Mouse (Mus musculus): ENCODE data around the gene Smim24. TPM values are rescaled to one million over a fixed set of nuclear protein-coding genes. Genes with fewer than 3 reads are reported as not detected.

The Smim24 gene
- polyA plus RNA-seq, 1 experiment from 2014 or later, result 1.2 TPM

DNA sequence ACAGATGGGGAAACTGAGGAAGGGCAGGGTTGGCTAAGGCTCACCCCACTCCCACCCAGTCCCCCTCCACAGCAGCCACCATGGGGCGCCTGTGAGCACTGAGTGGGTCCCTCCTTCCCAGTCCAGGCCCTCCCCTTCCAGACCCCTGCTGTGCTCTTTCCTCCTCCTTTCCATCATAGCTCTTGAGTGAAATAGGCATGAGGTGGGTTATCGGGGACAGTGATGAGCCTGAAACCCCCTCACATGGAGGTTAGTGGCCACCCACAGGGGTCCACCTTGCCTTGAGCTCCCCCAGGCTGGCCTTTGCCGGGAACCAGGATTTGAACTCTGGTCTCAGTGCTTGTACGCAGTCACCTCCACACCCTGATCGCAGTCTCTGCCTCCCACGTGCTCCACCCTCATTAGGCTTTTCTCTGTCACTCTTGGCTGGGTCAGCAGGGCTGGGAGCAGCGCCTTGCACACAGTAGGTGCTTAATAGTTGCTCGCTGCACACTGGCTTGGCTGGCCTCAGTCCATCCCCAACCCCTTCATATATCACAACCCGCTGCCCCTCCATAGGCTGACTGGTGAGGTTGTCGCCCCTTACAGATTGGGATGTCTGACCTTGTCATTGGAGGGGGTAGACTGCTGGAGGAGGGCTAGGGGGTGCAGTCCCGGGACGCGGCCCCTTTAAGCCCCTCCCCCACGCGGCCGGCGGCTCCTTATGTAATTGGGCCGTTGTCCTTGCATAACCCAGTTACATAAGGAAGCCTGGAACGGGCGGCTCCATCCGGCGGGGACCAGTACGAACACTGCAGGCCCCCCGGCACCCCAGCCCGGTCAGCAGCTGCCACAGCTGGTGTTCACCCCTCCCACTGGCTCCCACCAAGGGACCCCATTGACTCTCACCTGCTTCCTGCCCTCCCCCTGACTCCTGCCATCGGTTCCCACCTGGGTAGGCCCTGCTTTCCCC is 20.7 kb downstream of the Smim24 start:
- peaks cover 1% of the 10 kb centered on the region; the same call in 1 of the 2 replicates for H3K27me3 ChIP-seq (ENCODE audit: control insufficient read depth, insufficient read depth, low read length)
- H3K4me2 ChIP-seq (ENCODE audit: low read length), result peak overlapping the region; percentile 24; the same call in 1 of the 2 replicates
- no peak overlapping the region for H3K27ac ChIP-seq (replicated peaks; ENCODE audit: low read depth, low read length)
- H3K4me3 ChIP-seq (replicated peaks; ENCODE audit: low read depth, low read length), result no peak overlapping the region
- DNase-seq, result peak; percentile 63
- 31% methylated on average over 26 of the region's 26 CpGs for WGBS
- 0 out of 2 replicates have a peak overlapping the region, but pooled peaks have one; percentile 16 for H3K9ac ChIP-seq (replicated peaks; ENCODE audit: low read length)
- H3K4me1 ChIP-seq (ENCODE audit: control insufficient read depth, insufficient read depth, low read length), result peaks cover 23% of the 10 kb centered on the region
- H3K9me3 ChIP-seq (ENCODE audit: control insufficient read depth, low read length), result no peaks in the 10 kb centered on the region
- ATAC-seq (ENCODE audit: low FRiP score, low TSS enrichment), result no peak; the same call in 1 of the 2 replicates
- no peaks in the 10 kb centered on the region for H3K36me3 ChIP-seq (ENCODE audit: control insufficient read depth, insufficient read depth, low read length)

DNA sequence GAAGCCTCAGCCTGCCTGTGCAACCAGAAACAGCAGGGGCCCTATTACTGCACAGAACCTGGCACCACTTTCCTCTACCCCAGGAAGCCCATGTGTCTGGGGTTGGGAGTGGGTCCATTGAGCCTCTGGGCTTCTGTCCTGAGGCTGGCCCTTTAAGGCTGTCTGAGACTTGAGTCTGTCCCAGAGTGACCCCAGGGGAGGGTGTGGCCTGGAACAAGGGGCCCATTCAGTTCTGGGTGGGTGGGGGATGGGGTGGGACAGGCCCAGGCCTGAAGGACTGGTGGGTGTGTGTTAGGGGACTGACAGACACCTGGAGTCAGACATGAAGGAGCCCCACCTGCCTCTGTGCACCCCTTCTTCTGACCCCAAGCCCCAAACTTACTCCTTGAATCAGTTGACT is 21.8 kb downstream of the Smim24 start:
- Histone ChIP-seq H3K4me3 (replicated peaks; ENCODE audit: low read depth, low read length) (no peak overlapping the region), H3K36me3 (ENCODE audit: control insufficient read depth, insufficient read depth, low read length) (0 out of 2 replicates have a peak, but pooled peaks cover under 1% of the 10 kb centered on the region), H3K27ac (replicated peaks; ENCODE audit: low read depth, low read length) (no peak overlapping the region), H3K4me2 (ENCODE audit: low read length) (no peak overlapping the region), H3K9ac (replicated peaks; ENCODE audit: low read length) (no peak overlapping the region), H3K9me3 (ENCODE audit: control insufficient read depth, low read length) (no peaks in the 10 kb centered on the region), H3K27me3 (ENCODE audit: control insufficient read depth, insufficient read depth, low read length) (no peaks in the 10 kb centered on the region), H3K4me1 (ENCODE audit: control insufficient read depth, insufficient read depth, low read length) (peaks cover 28% of the 10 kb centered on the region)
- ATAC-seq (ENCODE audit: low FRiP score, low TSS enrichment) (no peak), DNase-seq (no peak)

DNA sequence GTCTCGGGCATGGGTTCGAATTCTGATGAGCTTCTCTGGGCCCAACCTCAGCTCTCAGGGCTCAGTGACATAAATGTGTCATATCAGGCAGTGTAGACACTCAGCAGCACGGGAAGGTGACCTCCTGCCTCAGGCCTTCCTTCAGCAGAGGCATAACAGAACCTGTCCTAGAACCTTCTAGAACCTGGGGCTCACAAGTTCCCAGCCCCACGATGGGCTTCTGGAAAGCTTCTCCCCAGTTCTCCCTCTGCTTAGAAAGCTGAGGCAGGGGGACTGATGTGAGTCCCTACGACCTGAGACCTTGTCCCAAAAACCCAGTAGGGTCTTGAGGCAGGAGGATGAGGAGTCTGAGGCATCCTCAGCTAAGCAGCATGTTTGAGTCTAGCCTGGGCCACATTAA is 22.3 kb downstream of the Smim24 start:
- 85% methylated on average over 5 of the region's 5 CpGs for WGBS
- H3K4me1 ChIP-seq (ENCODE audit: control insufficient read depth, insufficient read depth, low read length), result peaks cover 28% of the 10 kb centered on the region

DNA sequence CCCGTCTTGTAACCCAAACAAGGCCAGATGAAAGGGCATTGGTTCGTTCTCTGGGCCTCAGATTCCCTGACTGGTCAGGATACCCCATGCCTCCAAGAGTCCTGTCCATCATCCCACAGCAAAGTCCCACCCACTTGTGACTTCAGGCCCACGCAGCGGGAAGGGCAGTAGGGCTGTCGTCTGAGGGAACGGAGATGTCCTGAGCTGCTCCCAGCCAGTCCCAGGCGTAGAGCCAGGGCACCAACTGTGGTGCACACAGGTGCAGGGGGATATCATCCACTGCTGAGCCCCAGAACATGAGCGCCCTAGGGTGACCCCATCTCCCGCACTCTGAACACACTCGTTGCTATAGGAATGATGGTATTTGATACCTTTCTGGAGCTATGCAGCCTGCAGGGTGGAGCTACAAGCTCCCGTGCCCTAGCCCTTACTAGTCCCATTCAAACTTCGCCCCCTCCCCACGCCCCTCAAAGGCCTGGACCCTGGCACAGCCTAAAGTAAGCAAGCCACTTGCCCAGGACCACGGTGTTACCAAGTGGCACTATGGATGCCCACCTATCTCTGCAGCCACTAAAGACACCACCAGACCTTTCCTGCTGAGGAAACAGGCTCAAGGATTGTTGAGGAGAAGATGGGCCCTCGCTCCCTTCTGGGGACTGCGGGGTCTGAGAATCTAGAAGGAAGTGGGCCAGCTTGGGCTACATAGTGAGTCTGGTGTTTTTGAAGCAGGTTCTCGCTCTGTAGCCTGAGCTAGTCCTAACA is 22.9 kb downstream of the Smim24 start:
- 70% methylated on average over 17 of the region's 17 CpGs for WGBS
- Histone ChIP-seq H3K4me2 (ENCODE audit: low read length) (no peak overlapping the region), H3K4me1 (ENCODE audit: control insufficient read depth, insufficient read depth, low read length) (peaks cover 28% of the 10 kb centered on the region), H3K9me3 (ENCODE audit: control insufficient read depth, low read length) (no peaks in the 10 kb centered on the region), H3K36me3 (ENCODE audit: control insufficient read depth, insufficient read depth, low read length) (0 out of 2 replicates have a peak, but pooled peaks cover 2% of the 10 kb centered on the region), H3K27ac (replicated peaks; ENCODE audit: low read depth, low read length) (no peak overlapping the region), H3K27me3 (ENCODE audit: control insufficient read depth, insufficient read depth, low read length) (no peaks in the 10 kb centered on the region), H3K9ac (replicated peaks; ENCODE audit: low read length) (no peak overlapping the region), H3K4me3 (replicated peaks; ENCODE audit: low read depth, low read length) (no peak overlapping the region)
- ATAC-seq (ENCODE audit: low FRiP score, low TSS enrichment) (no peak), DNase-seq (no peak)

More for the DNA sequence above, 22.3 kb downstream of the Smim24 start:
- no peak overlapping the region for H3K9ac ChIP-seq (replicated peaks; ENCODE audit: low read length)
- no peak for ATAC-seq (ENCODE audit: low FRiP score, low TSS enrichment)
- H3K4me3 ChIP-seq (replicated peaks; ENCODE audit: low read depth, low read length), result no peak overlapping the region
- H3K9me3 ChIP-seq (ENCODE audit: control insufficient read depth, low read length), result no peaks in the 10 kb centered on the region
- no peaks in the 10 kb centered on the region for H3K27me3 ChIP-seq (ENCODE audit: control insufficient read depth, insufficient read depth, low read length)
- H3K36me3 ChIP-seq (ENCODE audit: control insufficient read depth, insufficient read depth, low read length), result 0 out of 2 replicates have a peak, but pooled peaks cover 2% of the 10 kb centered on the region
- no peak overlapping the region for H3K4me2 ChIP-seq (ENCODE audit: low read length)
- no peak for DNase-seq
- H3K27ac ChIP-seq (replicated peaks; ENCODE audit: low read depth, low read length), result no peak overlapping the region

DNA sequence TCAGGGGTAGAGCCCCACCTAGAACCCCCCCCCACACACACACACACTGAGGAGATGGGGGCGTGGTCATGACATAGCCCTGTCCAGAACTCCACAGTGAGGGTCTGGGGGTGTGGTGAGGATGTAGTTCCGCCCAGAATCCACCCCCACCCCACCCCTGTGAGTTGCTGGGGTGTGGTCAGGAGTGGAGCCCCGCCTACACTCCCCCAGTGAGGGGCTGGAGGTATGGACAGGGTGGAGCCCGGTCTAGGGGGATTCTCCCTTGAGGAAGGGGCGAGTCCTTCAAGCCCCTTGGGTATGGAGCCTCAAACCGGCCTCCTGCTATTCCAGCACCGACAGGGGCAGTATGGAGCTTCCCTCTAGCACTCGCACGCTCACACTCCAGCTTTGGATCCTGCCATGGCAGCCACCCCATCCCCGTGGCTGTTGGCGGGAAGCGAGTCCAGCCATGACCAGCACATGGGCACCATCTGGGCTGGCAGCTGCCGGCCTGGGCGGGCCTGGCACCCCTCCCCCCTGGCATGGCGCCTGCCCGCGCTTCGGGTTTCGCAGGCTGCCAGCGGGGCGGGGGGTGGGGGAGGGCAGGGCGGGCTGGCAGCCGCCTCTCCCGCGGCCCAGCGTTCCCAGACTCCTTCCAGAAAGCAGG is 23.9 kb downstream of the Smim24 start:
- no peaks in the 10 kb centered on the region for H3K9me3 ChIP-seq (ENCODE audit: control insufficient read depth, low read length)
- H3K27me3 ChIP-seq (ENCODE audit: control insufficient read depth, insufficient read depth, low read length), result no peaks in the 10 kb centered on the region
- peak; percentile 55 for ATAC-seq (ENCODE audit: low FRiP score, low TSS enrichment)
- H3K27ac ChIP-seq (replicated peaks; ENCODE audit: low read depth, low read length), result peak overlapping the region; percentile 20; the same call in 1 of the 2 replicates
- DNase-seq, result peak; percentile 82
- H3K9ac ChIP-seq (replicated peaks; ENCODE audit: low read length), result peak overlapping the region; percentile 40; the same call in 1 of the 2 replicates
- 1% methylated on average over 24 of the region's 26 CpGs for WGBS
- 0 out of 2 replicates have a peak, but pooled peaks cover 2% of the 10 kb centered on the region for H3K36me3 ChIP-seq (ENCODE audit: control insufficient read depth, insufficient read depth, low read length)
- H3K4me3 ChIP-seq (replicated peaks; ENCODE audit: low read depth, low read length), result peak overlapping the region; percentile 23
- H3K4me2 ChIP-seq (ENCODE audit: low read length), result peak overlapping the region; percentile 53
- peaks cover 26% of the 10 kb centered on the region for H3K4me1 ChIP-seq (ENCODE audit: control insufficient read depth, insufficient read depth, low read length)

DNA sequence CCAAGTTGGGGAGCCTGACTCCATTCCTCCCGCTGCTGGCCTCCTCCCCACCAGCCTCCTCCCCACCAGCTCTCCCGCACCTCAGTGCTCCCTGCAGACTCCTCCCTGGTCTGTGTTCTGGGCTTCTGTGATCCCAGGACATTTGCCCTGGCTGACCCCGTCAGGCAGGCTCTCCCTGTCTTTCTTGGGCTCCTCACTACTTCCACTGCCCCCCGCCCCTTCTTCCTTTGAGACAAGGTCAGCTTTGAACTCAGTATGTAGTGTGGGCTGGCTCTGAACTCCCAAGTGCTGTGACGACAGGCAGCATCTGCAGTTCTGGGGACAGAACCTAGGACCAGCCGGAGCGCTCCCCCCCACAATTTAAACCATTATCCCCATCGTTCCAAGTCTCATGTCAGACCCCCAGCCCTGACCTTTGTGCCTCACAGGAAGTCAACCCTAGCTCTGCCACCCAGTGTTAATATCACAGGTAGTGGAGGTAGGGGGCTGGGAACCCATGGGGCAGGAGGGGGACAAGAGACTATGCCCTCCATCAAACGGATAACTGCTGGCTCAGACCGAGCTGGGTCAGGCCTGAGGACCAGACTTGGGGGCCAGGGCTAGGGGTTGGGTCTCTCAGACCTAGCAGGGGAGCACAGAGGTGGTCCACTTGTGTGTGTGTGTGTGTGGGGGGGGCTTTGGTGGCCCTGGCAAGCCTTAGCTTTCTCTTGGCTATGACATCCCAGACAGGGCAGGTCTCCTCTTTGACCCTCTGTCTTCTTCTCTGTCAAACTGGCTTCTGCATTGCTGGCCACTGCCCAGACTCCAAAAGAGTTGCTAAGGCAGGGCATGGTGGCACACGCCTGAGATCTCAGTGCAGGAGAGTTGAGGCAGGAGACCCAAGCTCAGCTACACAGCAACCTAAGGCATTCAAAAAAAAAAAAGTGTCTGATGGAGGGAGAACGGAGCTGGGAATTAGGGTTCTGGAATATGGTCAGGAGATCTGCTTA is 24.7 kb downstream of the Smim24 start:
- H3K27ac ChIP-seq (replicated peaks; ENCODE audit: low read depth, low read length), result peak overlapping the region; percentile 20; the same call in 1 of the 2 replicates
- peak overlapping the region; percentile 53 for H3K4me2 ChIP-seq (ENCODE audit: low read length)
- peaks cover 23% of the 10 kb centered on the region for H3K4me1 ChIP-seq (ENCODE audit: control insufficient read depth, insufficient read depth, low read length)
- H3K27me3 ChIP-seq (ENCODE audit: control insufficient read depth, insufficient read depth, low read length), result no peaks in the 10 kb centered on the region
- DNase-seq, result no peak
- WGBS, result 50% methylated on average over 12 of the region's 12 CpGs
- no peak for ATAC-seq (ENCODE audit: low FRiP score, low TSS enrichment)
- H3K4me3 ChIP-seq (replicated peaks; ENCODE audit: low read depth, low read length), result peak overlapping the region; percentile 23
- peak overlapping the region; percentile 40; the same call in 1 of the 2 replicates for H3K9ac ChIP-seq (replicated peaks; ENCODE audit: low read length)
- no peaks in the 10 kb centered on the region for H3K9me3 ChIP-seq (ENCODE audit: control insufficient read depth, low read length)
- H3K36me3 ChIP-seq (ENCODE audit: control insufficient read depth, insufficient read depth, low read length), result 0 out of 2 replicates have a peak, but pooled peaks cover 2% of the 10 kb centered on the region

DNA sequence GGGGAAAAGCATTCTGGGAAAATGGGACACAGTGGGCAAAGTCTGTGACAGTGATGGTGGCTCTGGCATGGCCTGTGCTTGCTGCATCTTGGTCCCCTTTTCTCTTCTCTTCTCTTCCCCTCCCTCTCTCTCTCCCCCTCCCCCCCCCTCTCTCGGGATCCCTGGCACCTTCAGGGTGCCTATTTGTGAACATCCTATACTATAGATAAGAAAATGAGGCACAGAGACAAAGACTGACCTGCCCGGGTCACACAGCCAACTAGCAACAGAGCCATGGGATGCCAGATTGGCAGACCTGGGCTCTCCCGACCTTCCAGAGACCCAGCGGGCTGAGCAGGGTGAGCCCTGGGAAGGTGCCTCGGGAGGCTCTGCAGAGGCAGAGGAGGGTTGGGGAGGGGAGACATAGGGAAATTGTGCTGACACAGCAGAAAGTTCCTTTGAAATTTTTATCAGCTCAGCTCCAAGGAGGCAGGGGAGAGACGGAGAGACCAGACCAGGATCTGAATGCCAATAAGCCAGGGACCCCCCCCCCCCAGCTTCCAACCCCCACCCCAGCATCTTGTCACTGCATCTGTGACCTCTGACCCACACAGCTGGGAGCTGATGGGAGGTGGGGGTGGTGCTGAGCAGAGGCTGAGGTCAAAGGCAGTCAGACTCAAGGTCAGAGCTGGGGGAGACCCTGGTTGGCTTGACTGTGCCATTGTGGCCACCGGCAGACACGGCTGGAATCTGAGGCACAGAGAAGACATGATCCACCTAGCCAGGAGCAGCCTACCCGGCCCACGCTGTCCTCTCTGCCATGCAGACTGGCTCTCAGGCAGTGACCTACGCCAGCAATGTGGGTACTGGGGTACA is 25.6 kb downstream of the Smim24 start:
- no peak for DNase-seq
- peaks cover 23% of the 10 kb centered on the region for H3K4me1 ChIP-seq (ENCODE audit: control insufficient read depth, insufficient read depth, low read length)
- no peak overlapping the region; the same call in none of the 2 replicates for H3K9ac ChIP-seq (replicated peaks; ENCODE audit: low read length)

More for the DNA sequence above, 25.6 kb downstream of the Smim24 start:
- no peaks in the 10 kb centered on the region for H3K27me3 ChIP-seq (ENCODE audit: control insufficient read depth, insufficient read depth, low read length)
- 42% methylated on average over 11 of the region's 11 CpGs for WGBS
- H3K4me2 ChIP-seq (ENCODE audit: low read length), result no peak overlapping the region
- 0 out of 2 replicates have a peak, but pooled peaks cover 2% of the 10 kb centered on the region for H3K36me3 ChIP-seq (ENCODE audit: control insufficient read depth, insufficient read depth, low read length)
- no peak for ATAC-seq (ENCODE audit: low FRiP score, low TSS enrichment)
- no peaks in the 10 kb centered on the region for H3K9me3 ChIP-seq (ENCODE audit: control insufficient read depth, low read length)
- 0 out of 2 replicates have a peak overlapping the region, but pooled peaks have one; percentile 26 for H3K27ac ChIP-seq (replicated peaks; ENCODE audit: low read depth, low read length)
- H3K4me3 ChIP-seq (replicated peaks; ENCODE audit: low read depth, low read length), result no peak overlapping the region
